Mouse (Mus musculus): ENCODE measurements around the gene Mmp24.

Mmp24 gene

DNA sequence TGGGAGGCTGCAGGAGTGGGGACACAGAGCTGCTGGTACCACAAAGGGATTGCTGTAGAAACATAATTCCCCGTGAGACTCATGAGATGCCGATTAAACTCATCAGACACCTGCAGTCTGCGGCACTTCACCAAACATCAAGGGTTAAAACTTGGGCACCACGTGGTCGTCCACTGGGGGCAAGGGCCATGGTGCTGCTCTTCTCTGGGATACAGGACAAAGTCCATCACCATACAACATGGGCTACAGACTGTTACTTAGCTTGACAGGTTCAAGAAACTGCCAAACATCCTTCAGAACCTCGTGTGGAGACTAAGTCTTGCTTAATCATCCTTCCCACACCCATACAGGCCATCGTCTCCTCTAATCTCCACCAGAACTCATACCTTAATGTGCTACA, 85.0 kb downstream of the Mmp24 start:
- DNase-seq (ENCODE audit: low read depth), result no peak

- DNase-seq (ENCODE audit: low read depth), result no peak
Measured at GRCm38 (mm10) chr2:155861581-155861980, 86.4 kb downstream of the Mmp24 start.

GRCm38 (mm10) chr2:155862573-155863300, 87.6 kb downstream of the Mmp24 start:
- DNase-seq (ENCODE audit: low read depth), result no peak

- DNase-seq (ENCODE audit: low read depth), result no peak
Measured at GRCm38 (mm10) chr2:155863301-155863867, 88.2 kb downstream of the Mmp24 start.
